Mouse (Mus musculus): ENCODE data around the gene Hrh3. TPM values are rescaled to one million over a fixed set of nuclear protein-coding genes. Genes with fewer than 3 reads are reported as not detected.
A peak's percentile ranks its signal among the peaks of the same experiment; 100 is the strongest.

Gene Hrh3
- polyA plus RNA-seq, 2 experiments from 2014 or later: not detected

DNA sequence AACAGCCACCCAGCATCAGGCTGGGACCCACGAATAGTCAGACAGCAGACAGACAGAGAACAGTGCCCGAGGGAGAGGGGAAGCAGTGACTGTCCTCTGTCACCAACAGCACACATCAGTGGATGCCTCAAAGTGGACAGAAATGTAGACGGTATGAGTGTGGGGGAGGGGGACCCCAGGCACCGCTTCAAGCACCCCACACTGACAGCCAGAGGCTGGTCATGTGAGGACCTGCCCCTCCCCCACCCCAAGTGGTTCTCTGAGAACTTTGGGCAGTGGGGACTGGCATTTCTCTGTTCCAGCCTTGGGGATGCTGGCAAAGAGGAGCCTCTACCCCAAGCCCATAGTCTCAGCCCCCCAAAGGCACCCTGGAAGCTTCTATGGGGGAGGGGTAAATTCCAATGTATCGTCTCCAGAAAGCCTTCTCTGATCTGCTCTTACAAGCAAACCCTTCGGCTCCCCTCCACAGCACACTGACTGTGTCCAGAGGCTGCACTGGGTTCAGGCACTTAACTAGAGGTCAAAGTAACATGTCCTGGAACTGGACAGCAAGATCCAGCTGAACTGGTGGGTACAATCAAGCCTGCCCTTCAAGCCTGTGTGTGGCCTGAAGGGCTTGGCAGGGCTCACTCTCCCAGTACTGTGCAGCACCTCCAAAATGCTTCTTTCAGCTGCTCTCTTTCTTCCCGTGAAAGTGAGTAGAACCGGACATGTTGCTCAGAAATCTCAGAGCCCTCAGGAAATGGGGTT lies 1.3 kb upstream of the Hrh3 start:
- no peak for ATAC-seq

DNA sequence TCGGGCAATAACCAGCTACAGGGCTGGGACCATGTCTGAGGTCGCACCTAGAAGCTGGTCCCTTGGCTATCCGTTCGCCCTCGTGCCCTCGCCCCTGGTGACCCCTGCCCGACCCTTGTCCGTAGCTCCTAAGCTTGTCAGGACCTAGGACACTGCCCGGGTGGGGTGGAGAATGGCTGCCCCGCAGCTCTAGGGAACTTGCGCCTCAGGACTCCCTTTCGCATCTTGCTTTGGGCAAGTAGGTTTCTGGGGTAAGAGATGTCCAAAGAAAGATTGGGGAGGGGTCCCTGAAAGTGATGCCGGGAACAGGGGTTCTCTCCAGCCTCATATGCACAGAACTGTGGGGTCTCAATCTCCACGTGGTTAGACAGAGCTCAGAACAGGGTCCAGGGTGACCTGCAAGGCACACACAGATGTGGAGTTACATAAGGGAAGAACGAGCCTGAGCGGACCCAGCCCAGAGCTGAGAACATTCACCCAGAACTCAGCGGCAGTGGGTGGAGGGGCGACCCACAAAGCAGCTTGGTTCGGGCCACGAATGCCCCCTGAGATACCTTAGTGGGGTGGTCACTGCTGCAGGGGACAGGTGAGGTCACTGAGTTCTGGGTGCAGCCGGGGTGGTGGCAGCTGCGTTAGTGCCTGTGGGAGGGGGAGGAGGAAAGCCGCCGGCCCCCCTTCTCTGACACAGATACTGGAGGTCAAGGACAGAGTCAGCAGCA lies 530 bp upstream of the Hrh3 start:
- no peak for ATAC-seq

DNA sequence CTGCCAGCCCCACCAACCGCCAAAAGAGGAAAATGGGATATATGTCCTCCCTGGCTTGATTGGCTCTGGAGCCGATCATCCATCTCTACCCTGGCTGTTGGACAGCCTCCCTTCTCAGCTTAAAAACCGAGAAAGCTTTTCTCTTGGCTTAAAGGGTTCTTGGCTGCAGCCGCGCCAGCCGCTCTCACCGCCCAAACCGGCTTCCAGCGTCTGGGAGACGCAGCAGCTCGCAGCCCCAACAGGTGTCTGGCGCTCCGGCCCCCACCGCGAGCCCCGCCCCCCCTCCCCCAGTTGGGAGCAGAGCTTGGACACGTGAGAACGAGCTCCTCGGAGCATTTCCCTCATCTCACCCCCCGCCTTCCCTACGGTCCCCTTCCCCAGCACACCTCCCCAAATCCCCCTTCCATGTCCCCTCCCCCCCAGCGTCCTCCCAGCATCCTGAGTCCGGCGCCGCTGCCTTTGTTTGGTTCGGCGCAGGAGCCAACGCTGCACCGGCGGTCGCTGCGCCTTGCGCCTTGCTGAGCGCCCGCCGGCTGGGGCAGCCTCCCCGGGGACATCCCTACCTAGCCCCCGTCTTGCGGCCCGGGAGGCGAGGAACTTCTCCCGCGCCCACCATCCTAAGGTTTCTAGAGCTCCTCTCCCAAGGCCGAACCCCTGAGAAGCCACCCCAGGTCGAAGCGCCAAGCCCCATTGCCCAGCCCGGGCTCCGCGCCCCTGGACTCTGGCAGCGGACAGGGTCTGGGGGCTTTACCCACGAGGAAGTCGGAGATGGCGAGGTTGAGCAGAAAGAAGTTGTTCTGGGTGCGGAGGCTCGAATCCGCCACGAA lies 924 bp downstream of the Hrh3 start:
- no peak for ATAC-seq

GRCm38 (mm10) chr2:180099529-180099928 lies 4.8 kb downstream of the Hrh3 start:
- no peak for ATAC-seq

GRCm38 (mm10) chr2:180098167-180098566 lies 6.1 kb downstream of the Hrh3 start:
- ATAC-seq: no peak

- ATAC-seq: no peak
Measured at GRCm38 (mm10) chr2:180097585-180097984, 6.7 kb downstream of the Hrh3 start.

- no peak for ATAC-seq
Measured at GRCm38 (mm10) chr2:180095711-180096110, 8.6 kb downstream of the Hrh3 start.

DNA sequence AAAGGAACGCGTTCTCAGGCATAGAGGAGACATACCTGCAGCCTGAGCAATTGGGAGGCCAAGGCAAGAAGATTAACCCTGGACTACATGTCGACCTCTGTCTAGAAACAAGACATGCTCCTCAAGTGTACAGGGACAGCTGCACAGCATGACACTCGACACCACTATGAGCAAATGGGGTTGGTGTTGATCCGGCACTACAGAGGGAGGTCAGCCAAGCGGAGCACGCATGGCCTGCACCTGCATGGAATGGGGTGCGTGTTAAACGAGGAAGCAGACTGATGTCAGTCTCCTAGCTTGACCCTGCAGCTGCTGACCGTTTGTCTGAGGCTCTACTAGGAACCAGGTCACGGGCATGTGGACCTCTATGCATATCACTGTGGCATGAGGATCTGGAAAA lies 14.0 kb downstream of the Hrh3 start:
- ATAC-seq: no peak

GRCm38 (mm10) chr2:180087472-180087871 lies 16.8 kb downstream of the Hrh3 start:
- ATAC-seq: no peak

DNA sequence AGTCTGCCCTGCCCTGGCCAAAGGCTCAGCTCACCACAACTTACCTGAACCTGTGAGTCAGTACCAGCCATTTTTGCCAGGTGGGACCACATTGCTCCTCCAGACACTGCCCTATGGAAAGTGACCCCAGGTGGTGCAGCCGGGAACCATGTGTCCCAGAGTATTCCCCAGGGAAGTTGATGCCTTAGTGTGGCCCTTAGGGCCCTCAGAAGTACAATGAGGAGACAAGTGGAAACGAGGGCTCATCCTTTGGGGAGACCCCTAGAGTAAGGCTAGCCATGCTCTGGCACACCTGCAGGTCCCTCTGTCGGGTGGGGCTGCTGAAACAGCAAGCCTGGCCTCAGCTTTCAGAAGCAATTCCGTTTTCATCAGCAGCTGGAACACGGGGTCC lies 17.7 kb downstream of the Hrh3 start:
- ATAC-seq: no peak

GRCm38 (mm10) chr2:180085926-180086636 lies 18.2 kb downstream of the Hrh3 start:
- no peak for ATAC-seq

DNA sequence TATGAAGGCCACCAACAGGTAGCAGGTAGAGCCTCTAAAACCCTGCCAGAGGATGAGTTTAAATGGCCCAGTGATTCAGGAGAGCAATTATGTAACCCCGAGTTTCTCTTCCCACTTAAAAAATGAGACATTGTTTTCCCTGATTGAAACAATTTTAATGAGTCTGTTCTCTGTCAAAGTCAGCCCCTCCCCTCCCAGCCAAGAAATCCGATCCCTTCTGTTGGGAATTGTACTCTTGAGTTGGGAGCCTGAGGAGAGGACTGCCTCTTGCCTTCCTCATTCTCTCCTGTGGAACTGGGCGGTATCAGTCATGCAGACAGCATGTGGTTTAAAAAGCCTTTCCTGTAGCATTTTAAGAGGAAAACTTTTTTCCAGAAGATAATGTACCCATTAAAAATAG lies 19.7 kb downstream of the Hrh3 start:
- no peak for ATAC-seq

GRCm38 (mm10) chr2:180083063-180083462 lies 21.2 kb downstream of the Hrh3 start:
- no peak for ATAC-seq

DNA sequence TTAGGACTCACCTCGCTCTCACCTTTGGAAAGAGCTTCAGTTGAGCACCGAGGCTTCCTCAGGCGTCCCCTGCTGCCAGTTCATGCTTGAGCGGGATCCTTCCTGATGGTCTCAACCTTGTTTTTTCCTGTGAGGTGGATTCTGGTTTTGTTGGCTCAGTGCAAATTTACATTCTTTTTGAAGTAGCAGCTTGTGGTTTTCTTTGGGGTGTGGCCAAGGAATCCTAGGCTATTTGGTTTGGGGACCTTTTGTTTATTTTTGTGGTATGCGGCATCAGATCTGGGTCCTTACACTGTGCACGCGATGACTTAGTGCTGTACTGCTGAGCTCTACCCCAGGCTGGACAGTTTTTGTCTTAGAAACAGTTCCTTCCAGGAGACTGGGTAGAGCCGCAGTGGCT lies 23.6 kb downstream of the Hrh3 start:
- no peak for ATAC-seq

GRCm38 (mm10) chr2:180077622-180078021 lies 26.7 kb downstream of the Hrh3 start:
- ATAC-seq: no peak

GRCm38 (mm10) chr2:180072886-180073285 lies 31.4 kb downstream of the Hrh3 start:
- no peak for ATAC-seq

DNA sequence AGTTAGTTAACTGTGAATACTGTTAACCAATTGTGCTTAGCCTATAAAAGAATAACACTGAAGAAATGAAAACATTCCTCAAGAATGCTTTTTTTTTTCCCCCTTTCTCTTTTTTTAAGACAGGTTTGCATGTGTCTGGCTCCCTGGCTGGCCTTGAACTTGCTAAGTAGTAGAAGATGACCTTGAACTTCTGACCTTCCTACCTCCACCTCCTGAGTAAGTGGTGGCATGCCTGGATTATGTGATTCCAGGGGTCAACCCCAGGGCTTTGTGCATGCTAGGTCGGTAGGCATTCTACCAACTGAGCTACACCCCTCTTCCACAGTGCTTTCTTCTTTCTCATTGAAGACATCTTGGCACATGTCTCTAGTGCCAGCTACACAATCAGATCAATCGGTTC lies 32.6 kb downstream of the Hrh3 start:
- no peak for ATAC-seq

DNA sequence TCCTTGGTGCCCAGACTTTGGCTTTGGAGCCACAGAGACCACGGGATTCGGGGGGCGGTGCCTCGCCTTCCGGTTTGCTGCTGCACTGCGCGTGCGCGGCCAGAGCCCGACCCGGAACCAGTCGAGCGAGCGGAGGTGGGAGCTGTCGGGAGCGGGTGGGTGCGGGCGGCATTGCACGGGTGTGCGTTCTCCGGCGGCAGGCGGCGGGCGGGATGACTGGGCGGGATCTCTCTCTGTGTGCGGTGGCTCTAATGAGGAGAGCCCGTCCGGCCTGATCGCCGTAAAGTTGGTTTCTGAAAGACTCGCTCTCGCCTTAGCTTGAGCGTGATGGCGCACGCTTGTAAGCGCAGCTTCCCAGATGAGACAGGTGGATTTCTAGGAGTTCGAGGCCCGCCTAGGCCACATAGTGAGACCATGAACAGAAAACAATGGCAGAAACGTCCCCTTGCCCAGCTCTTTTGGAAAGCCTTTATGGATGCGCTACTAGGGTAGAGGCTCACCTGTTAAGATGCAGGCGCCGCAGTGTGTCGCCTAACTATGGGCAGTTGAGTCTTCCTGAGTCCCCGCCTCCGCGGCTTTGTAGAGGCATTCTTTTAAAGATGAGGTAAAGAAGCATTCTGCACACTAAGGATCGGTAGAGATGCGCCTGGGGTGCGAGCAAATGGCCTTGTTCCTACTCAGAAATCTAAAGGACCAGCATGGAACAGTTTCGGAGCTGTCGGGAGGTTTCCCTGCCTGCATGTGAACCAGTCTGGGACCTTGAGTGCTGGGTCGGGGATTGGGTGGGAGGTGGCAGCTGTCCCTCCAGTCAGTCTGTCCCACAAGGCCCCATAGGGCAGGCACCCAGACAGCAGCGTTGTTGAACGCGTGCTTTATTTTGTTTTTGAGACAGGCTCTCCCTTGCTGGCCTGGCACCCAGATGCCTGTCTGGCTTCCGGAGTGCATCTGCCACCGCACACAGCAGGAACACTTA lies 33.5 kb downstream of the Hrh3 start, which contains the start of gene Mtg2:
Gene Mtg2, plus strand, starts transcription at position 108 of the 973 bp plus-strand sequence.
- ATAC-seq: peak; percentile 95

GRCm38 (mm10) chr2:180069770-180070480 lies 34.4 kb downstream of the Hrh3 start:
- no peak for ATAC-seq

- no peak for ATAC-seq
Measured at GRCm38 (mm10) chr2:180063338-180064131, 40.8 kb downstream of the Hrh3 start.
